Mouse (Mus musculus): ENCODE data around the gene Krtap28-13. TPM values are rescaled to one million over a fixed set of nuclear protein-coding genes. Genes with fewer than 3 reads are reported as not detected.

The Krtap28-13 gene
- polyA plus RNA-seq, 1 experiment = not detected

DNA sequence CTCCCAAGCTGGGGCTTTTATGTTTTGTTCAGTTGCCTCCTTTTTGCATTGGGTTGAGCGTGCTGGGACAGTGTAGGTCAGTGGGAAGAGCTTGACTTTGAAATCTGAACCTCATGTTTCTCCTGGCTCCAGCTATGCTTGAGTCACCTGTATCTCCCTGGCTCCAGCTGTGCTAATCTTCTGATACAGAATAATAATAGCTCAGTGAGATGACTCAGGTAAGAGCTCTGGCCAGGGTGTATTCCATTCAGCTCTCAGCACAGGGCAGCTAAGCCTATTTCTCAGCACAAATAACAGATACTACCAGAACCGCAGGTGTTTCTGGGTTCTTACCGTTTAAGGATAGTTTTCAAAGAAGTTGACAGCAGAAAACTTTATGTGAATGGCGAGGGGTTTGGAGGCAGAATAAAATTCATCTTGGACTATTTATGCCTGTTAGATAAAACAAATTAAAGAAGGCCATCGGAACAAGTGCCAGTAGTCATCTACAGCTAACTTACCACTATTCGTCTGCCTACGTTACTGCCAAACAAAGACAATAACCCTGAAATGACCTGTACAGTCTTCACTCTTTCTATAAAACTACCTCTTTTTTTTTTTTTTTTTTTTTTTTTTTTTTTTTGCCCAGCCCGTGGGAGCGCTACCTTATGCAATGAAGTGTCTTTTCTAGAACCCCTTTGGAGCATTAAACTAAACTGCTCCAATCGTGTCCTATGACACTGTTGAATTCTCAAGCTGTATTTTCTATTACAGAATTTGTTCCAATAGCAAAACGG, 23.6 kb upstream of the Krtap28-13 start:
- Histone ChIP-seq H3K36me3 (ENCODE audit: control insufficient read depth, insufficient read depth, low read length) (no peaks in the 10 kb centered on the region), H3K27me3 (ENCODE audit: control insufficient read depth, insufficient read depth, low read length) (no peaks in the 10 kb centered on the region), H3K27ac (ENCODE audit: insufficient read depth, low read depth, low read length) (no peak overlapping the region), H3K4me3 (ENCODE audit: low read depth, low read length) (no peak overlapping the region), H3K4me1 (ENCODE audit: control insufficient read depth, insufficient read depth, insufficient read length, low read length) (peaks cover 5% of the 10 kb centered on the region; the same call in 1 of the 2 replicates)
- TF ChIP-seq POLR2A (IDR thresholded peaks at IDR 0.05; ENCODE audit: low read depth, low read length) = no peak
- no peak for TF ChIP-seq CTCF (IDR thresholded peaks at IDR 0.05; ENCODE audit: extremely low read depth, insufficient read length, insufficient replicate concordance, low read depth, low read length)
- WGBS = 76% methylated on average over 11 of the region's 11 CpGs

DNA sequence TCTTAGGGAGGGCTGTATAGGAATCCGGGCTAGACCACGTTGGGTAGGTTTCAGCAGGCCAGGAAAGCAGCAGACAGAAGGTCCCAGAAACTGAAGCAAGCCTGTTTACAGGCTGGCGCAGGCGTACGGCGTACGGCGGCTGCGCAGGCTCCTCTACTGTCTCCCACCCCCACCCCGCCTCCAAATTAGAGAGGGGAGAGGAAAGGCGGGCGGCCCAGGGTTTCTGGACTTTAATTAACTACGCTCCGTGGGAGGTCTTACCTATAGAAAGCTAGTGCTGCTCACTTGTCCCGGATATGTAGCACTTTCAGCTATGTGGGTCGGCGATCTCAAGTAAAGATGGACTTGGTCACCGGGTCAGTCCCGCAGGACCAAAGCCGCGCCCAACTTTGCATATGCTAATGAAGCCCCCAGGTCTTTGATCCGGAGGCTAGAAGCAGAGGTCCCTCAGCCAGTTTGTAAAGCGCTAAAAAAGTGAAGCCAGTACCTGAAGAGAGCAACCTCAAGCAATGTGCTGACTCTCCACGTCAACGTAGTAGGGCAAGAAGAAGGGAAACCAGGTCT, 22.5 kb upstream of the Krtap28-13 start, which contains the start of gene Slc19a3:
Gene Slc19a3 (minus strand): TSS at position 340 of the 564 bp plus-strand sequence.
- Histone ChIP-seq H3K36me3 (ENCODE audit: control insufficient read depth, insufficient read depth, low read length) (no peaks in the 10 kb centered on the region), H3K27ac (ENCODE audit: insufficient read depth, low read depth, low read length) (no peak within 1 kb of the TSS), H3K4me3 (ENCODE audit: low read depth, low read length) (peak within 1 kb of the TSS; percentile 57), H3K27me3 (ENCODE audit: control insufficient read depth, insufficient read depth, low read length) (no peaks in the 10 kb centered on the region), H3K4me1 (ENCODE audit: control insufficient read depth, insufficient read depth, insufficient read length, low read length) (peaks cover 5% of the 10 kb centered on the region; the same call in 1 of the 2 replicates)
- no peak for TF ChIP-seq CTCF (IDR thresholded peaks at IDR 0.05; ENCODE audit: extremely low read depth, insufficient read length, insufficient replicate concordance, low read depth, low read length)
- no peak for TF ChIP-seq POLR2A (IDR thresholded peaks at IDR 0.05; ENCODE audit: low read depth, low read length)
- 3% methylated on average over 25 of the region's 25 CpGs for WGBS

DNA sequence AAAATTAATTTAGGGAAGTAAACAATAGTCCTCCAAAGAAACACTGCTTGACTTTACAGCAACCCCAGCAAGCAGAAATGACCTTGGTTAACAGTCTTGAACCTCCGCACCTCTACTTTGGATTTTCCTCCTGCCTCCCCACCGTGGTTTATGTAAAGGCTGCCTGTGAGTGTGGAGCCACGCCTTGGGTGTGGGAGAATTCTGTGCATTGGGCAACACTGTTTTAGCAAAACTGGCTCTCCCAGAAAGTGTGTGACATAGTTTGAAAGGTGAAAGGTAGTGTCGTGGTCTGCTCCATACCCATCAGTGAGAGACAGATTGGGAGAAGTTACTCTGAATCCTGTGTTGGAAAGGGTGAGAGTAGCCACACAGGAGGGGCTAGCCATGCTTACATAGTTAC, 21.6 kb upstream of the Krtap28-13 start:
- Histone ChIP-seq H3K4me1 (ENCODE audit: control insufficient read depth, insufficient read depth, insufficient read length, low read length) (peaks cover 5% of the 10 kb centered on the region; the same call in 1 of the 2 replicates), H3K27ac (ENCODE audit: insufficient read depth, low read depth, low read length) (no peak overlapping the region), H3K36me3 (ENCODE audit: control insufficient read depth, insufficient read depth, low read length) (no peaks in the 10 kb centered on the region), H3K27me3 (ENCODE audit: control insufficient read depth, insufficient read depth, low read length) (no peaks in the 10 kb centered on the region), H3K4me3 (ENCODE audit: low read depth, low read length) (no peak overlapping the region)
- WGBS = 62% methylated on average over 4 of the region's 4 CpGs
- TF ChIP-seq POLR2A (IDR thresholded peaks at IDR 0.05; ENCODE audit: low read depth, low read length) = no peak
- TF ChIP-seq CTCF (IDR thresholded peaks at IDR 0.05; ENCODE audit: extremely low read depth, insufficient read length, insufficient replicate concordance, low read depth, low read length) = no peak

DNA sequence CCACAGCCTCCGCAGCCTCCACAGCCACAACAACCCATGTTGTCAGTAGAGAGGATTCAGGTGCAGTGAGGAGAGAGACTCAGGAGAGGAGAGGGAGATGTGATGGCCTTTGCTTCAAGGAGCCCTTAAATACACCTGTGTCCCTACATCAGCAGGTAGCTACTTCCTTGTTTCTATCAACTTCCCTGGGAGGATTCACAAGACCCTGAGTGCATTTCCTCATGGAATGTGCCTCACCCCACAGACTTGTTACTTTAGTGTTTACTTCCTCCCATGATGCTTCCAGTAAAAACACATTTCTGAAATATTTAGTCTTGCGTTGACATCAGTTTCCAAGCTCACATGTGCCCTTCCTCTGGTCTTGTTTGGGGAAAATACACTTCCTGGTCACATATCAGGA, 18.4 kb upstream of the Krtap28-13 start, which contains the start of gene Krtap28-10:
Gene Krtap28-10 (minus strand): TSS at position 101 of the 400 bp plus-strand sequence.
- H3K4me3 ChIP-seq (ENCODE audit: low read depth, low read length) = no peak within 1 kb of the TSS
- 90% methylated on average over 2 of the region's 2 CpGs for WGBS
- H3K4me1 ChIP-seq (ENCODE audit: control insufficient read depth, insufficient read depth, insufficient read length, low read length) = peaks cover 5% of the 10 kb centered on the region; the same call in 1 of the 2 replicates
- TF ChIP-seq CTCF (IDR thresholded peaks at IDR 0.05; ENCODE audit: extremely low read depth, insufficient read length, insufficient replicate concordance, low read depth, low read length) (no peak), POLR2A (IDR thresholded peaks at IDR 0.05; ENCODE audit: low read depth, low read length) (no peak)
- H3K36me3 ChIP-seq (ENCODE audit: control insufficient read depth, insufficient read depth, low read length) = no peaks in the 10 kb centered on the region
- no peaks in the 10 kb centered on the region; the same call in 1 of the 2 replicates for H3K27me3 ChIP-seq (ENCODE audit: control insufficient read depth, insufficient read depth, low read length)
- H3K27ac ChIP-seq (ENCODE audit: insufficient read depth, low read depth, low read length) = no peak within 1 kb of the TSS

DNA sequence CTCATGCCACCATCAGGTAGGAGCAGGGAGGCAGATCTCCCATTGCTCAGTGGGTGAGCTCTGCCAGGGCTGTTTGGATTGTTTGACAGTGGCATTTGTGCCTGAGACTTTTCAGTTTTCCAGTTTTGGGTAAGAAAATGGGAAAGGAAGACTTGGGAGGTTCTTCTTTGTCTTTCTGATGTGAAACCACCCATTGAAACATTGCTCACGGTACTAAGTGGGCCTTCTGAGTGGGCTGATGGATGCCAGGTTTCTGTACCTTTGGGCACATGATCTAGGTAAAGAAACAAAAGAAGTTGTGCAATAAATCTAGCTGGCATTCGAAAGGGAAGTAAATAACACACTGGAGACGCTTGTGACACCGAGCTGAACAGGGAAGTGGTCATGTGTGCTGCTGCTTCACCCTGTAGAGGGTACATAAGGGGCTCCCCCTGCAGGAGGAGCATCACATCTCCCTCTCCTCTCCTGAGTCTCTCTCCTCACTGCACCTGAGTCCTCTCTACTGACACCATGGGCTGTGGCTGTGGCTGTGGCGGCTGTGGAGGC, 15.8 kb upstream of the Krtap28-13 start, which contains the start of gene Gm47969:
Gene Gm47969 (plus strand): TSS at position 51 of the 546 bp plus-strand sequence.
- TF ChIP-seq POLR2A (IDR thresholded peaks at IDR 0.05; ENCODE audit: low read depth, low read length) (no peak), CTCF (IDR thresholded peaks at IDR 0.05; ENCODE audit: extremely low read depth, insufficient read length, insufficient replicate concordance, low read depth, low read length) (no peak)
- WGBS = 42% methylated on average over 5 of the region's 5 CpGs
- H3K27me3 ChIP-seq (ENCODE audit: control insufficient read depth, insufficient read depth, low read length) = no peaks in the 10 kb centered on the region; the same call in 1 of the 2 replicates
- no peaks in the 10 kb centered on the region for H3K4me1 ChIP-seq (ENCODE audit: control insufficient read depth, insufficient read depth, insufficient read length, low read length)
- H3K27ac ChIP-seq (ENCODE audit: insufficient read depth, low read depth, low read length) = no peak within 1 kb of the TSS
- no peak within 1 kb of the TSS for H3K4me3 ChIP-seq (ENCODE audit: low read depth, low read length)
- H3K36me3 ChIP-seq (ENCODE audit: control insufficient read depth, insufficient read depth, low read length) = no peaks in the 10 kb centered on the region

DNA sequence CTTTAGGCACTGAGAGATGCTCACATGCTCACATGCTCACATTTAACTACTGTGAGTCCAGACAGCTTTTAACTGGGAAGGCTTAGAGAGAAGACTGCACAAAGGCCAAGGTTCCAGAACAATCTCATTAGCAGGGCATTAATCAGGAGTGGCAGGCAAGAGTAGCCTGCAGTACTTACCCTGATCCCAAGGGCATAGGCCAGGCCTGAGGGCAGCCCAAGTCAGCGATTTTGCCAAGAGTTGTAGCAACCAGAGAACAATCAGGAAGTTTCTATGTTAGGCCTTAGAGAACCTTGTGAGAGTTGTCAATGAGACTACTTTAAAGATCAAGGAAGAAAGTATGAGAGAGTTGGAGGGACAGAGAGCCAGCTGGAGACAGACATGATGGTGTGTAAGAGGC, 2.2 kb upstream of the Krtap28-13 start:
- no peak for TF ChIP-seq CTCF (IDR thresholded peaks at IDR 0.05; ENCODE audit: extremely low read depth, insufficient read length, insufficient replicate concordance, low read depth, low read length)
- TF ChIP-seq POLR2A (IDR thresholded peaks at IDR 0.05; ENCODE audit: low read depth, low read length) = no peak

More for the DNA sequence above, 2.2 kb upstream of the Krtap28-13 start:
- WGBS = 53% methylated on average over 1 of the region's 1 CpGs
- H3K27ac ChIP-seq (ENCODE audit: insufficient read depth, low read depth, low read length) = peak overlapping the region; percentile 69; the same call in 1 of the 2 replicates
- H3K36me3 ChIP-seq (ENCODE audit: control insufficient read depth, insufficient read depth, low read length) = no peaks in the 10 kb centered on the region
- H3K4me1 ChIP-seq (ENCODE audit: control insufficient read depth, insufficient read depth, insufficient read length, low read length) = no peaks in the 10 kb centered on the region; the same call in 1 of the 2 replicates
- H3K4me3 ChIP-seq (ENCODE audit: low read depth, low read length) = no peak overlapping the region
- no peaks in the 10 kb centered on the region for H3K27me3 ChIP-seq (ENCODE audit: control insufficient read depth, insufficient read depth, low read length)

All from small intestine, adult 2 months (tissue).